Mouse (Mus musculus) ovary, adult 18-20 months (tissue): Measurements from ENCODE around the gene Slc16a9.

ENCODE experiments used
- DNase-seq: peaks from one replicate; pipeline ENCODE4 v3.0.0; 2022; ENCODE audit warnings: low spot score, mixed read lengths

Gene Slc16a9

DNA sequence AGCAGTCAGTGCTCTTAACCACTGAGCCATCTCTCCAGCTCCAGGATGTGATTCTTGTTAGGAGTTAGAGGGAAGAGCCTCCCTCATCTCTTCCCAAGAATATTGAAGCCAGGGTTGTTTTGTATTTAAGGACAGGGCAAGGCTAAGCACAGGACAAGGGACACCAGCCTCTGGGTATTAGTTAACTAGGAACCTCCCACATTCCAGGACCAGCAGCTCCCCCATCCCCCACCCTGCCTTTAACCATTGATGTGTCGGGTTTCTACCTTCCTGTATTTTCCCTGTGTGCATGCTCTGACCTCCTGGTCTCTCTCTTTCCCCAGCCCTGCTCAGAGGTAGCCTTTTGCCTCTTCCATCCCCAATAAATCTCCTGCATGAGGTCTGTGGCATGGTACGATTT lies 56.3 kb downstream of the Slc16a9 start:
- no peak for DNase-seq

DNA sequence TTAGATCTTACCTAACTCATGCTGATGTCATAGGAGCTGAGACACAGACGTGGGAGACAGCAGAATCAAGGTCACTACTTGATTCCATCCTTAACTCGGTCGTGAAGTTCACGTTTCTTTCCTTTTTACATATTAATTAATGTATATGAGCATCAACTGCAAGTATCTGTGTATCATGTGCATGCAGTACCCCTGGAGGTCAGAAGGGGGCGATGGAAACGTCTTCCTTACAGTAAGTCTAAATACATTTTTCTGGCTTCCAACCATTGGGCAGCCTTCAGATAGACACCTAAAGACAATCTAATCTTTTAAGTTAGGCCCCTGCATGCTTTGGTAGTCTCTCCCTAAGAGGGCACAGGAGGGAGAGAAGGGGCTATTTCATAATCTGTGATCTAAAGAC lies 58.3 kb downstream of the Slc16a9 start:
- no peak for DNase-seq

DNA sequence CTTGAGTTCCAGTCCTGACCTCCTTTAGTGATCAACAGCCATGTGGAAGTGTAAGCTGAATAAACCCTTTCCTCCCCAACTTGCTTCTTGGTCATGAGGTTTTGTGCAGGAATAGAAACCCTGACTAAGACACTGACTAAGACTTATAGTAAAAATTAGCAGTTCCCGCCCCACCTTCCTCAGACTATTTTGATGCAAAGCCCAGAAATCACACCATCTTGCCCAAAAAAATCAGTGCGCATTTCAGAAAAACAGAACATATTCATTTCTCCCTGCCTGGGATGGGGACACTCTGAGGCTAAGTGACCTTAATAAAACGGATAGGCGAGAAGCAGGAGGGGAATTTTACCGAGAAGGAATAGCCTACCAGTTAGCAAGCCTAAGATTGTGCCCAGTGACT lies 60.8 kb downstream of the Slc16a9 start:
- DNase-seq: no peak

DNA sequence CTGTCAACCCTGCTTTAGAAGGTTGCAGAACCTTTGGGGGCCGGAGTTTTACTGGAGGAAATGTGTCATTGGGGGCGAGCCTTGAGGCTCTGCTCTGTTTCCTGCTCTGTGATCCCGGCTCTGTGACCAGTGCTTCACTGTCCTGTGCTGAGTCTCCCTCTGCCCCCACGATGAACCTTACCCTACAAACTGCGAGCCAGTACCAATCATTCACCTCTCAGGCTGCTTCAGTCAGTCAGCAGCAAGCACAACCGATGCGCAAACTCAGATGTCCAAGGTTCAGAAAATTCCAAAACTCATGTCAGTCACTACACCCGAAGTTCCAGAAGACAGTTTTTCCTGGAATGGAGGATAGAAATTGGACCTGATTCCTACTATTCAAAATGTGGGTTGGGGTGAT lies 64.5 kb downstream of the Slc16a9 start:
- no peak for DNase-seq

DNA sequence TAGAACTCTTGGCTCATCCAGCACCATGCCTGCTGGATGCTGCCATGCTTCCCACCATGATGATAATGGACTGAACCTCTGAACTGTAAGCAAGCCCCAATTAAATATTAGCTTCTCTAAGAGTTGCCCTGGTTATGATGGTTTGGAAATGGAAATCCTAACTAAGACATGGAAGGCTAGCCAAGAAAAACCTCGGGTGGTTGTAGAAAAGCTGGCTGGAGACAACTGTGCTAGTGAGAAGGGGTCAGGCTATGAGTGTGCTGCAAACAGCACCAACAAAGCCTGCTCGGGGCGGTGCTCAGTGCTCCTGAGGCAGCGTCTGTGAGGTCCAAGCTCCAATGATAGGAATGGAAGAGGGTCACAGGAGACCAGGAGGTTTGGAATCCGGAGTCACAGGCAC lies 65.7 kb downstream of the Slc16a9 start:
- no peak for DNase-seq

DNA sequence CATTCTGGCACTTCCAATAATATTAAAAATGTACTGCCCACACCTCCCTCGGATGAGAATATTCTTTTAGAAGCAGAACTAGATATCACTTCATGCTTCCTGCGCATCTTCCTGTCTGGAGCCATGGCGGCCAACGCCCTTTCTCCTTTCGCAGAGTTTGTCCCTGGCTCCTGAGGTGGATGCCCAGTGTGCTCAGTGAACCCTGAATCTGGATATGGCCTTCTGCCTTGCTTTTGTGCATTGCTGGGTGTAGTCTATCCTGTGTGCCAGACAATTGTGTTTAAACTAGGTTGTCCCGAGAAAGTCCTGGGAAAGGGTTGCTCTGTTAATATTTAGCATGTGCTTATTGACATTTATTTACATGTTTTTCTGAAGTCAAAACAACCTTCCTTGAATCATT lies 71.0 kb downstream of the Slc16a9 start:
- no peak for DNase-seq

DNA sequence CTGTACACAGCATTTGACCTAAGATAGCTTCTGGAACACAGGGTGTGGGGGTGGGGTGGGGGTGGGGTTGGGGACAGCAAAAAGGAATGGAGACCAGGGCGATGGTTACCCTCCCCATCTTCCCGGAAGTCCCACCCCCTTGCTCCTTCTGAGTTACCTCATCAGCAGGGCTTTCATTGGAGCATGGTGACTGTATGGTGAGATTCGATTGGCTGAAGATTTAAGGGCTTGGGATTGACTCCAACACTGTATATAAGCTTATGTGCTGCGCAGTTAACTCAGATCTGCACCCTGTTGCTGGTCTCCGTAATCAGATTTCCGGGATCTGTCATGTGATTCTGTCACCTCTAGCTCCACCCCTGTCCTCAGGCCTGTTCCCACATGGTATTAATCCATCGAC lies 72.0 kb downstream of the Slc16a9 start:
- DNase-seq: no peak

DNA sequence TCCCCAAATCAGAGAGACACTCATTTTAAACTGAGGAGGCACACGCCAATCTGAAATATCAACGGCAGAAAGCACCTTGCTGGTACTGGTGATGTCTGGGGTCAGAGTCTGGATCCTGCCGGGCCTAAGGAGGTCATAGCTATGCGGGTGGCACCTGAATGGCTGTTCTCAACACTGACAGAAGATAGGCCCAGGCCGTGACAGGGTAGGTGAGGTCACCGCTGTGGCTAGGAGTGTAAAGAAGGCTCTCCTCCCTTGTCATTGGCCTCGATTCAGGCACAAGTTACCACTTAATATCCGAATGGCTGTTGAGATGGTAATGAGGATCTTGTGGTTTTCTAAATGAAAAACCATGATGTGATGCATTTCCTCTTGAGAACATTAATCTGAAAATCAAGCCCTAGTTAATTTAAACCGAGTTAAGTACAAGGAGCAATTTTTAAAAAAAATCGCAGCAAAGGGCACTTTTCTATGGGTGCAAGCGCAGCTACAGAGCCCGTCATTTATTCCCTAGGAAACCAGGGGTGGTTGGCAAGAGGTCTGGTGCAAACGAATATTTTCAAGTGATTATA lies 72.6 kb downstream of the Slc16a9 start:
- DNase-seq: no peak

DNA sequence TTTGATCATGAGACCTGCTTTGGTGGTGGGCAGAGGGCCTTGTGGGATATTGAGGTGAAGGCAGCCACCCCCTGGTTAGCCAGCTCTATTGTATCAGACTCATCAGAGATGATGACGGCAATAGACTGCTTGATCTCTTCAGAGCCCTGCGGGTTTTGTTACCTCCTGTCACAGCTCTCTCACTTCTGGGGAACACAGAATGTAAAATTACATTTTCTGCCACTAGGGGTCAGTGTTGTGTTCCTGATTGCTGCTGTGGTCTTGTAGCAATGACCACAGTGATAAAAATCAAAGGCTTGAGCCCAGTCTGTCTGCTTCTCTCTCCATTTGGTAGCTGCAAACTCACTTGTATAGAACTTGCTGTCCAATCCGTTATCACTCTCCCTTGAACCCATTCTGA lies 73.7 kb downstream of the Slc16a9 start:
- DNase-seq: no peak

DNA sequence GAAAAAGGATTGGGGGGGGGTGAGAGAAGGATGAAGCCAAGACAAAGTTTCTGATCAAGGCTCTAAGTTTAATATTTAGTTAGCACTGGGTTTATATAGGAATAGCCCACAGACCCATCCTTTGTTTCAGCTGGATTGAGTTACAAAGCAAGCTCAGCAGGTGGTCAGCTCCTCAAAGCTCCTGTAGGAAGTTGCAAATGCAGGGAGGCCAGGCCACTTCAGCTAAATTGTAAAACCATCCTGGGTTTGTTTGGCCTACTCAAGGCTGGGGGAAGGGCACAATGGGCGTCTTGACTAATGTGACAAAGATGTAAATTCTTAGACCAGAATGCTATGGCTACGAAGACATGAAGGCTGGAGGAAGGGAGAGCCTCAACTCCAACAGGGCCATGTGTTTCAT lies 80.6 kb downstream of the Slc16a9 start:
- no peak for DNase-seq

DNA sequence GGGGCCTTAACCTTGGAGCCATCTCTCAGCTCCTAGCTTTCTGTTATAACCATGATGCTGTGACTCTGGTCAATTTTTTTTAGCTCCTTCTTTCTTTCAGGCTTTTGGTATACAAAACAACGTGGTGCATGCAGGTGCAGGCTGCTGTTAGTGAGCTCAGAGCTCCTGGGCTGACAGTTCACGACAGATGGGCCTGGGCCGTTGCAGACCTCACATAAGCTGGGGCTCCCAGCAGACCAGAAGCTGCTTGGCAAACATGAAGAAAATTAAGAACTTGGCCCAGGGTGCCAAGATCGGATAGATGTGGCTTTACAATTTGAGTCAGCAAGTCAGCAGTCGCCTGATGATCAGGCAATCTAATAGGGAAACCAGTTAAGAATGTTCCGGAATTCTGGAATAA lies 82.4 kb downstream of the Slc16a9 start:
- DNase-seq: no peak

DNA sequence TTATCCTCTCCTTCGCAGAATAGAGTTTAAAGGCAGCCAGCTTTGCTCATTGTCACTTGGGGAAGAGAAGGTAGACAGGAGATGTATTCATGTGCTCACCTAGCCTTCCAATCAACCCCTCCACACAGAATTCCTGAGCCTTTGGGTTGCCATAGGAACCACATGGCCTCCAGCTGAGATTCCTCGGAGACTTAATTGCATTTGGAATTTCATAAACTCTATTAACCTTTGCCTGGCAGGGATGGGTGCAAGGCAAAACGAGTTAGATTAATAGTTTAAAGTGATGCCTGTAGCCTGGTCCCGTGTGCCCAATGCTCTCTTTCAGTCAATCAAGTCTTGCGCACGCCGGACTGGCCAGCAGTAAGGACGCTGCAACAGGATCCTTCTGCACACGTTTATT lies 83.2 kb downstream of the Slc16a9 start:
- DNase-seq: no peak
